Mouse (Mus musculus) adrenal gland, postnatal 10 days (tissue): ENCODE measurements around the gene Rab1a. TPM values are rescaled to one million over a fixed set of nuclear protein-coding genes. Genes with fewer than 3 reads are reported as not detected.

ENCODE experiments used
- DNase-seq: peaks from one replicate; pipeline ENCODE4 v3.0.0; 2021; ENCODE audit warnings: mixed read lengths
- total RNA-seq, 2 experiments: library from RNA; stranded (reverse); gene quantifications; 2 replicates each; pipeline ENCODE4 v1.2.3; 2021

The Rab1a gene
- total RNA-seq, 2 experiments from 2014 or later, result 153 to 156 TPM

GRCm38 (mm10) chr11:20247146-20247855 is 46.1 kb downstream of the Rab1a start:
- no peak for DNase-seq

- DNase-seq, result peak; percentile 36
Measured at GRCm38 (mm10) chr11:20248277-20248676, 47.0 kb downstream of the Rab1a start.

GRCm38 (mm10) chr11:20248840-20249239 is 47.6 kb downstream of the Rab1a start:
- DNase-seq, result peak; percentile 69

GRCm38 (mm10) chr11:20249296-20250110 is 48.3 kb downstream of the Rab1a start, which contains the start of gene Cep68:
Gene Cep68 (minus strand): TSS chr11:20249429.
- peak; percentile 96 for DNase-seq

GRCm38 (mm10) chr11:20250476-20251178 is 49.4 kb downstream of the Rab1a start:
- DNase-seq, result no peak

- DNase-seq, result no peak
Measured at GRCm38 (mm10) chr11:20253088-20253487, 51.9 kb downstream of the Rab1a start.

- no peak for DNase-seq
Measured at GRCm38 (mm10) chr11:20254791-20255190, 53.6 kb downstream of the Rab1a start.

- no peak for DNase-seq
Measured at GRCm38 (mm10) chr11:20262628-20263380, 61.6 kb downstream of the Rab1a start.

- DNase-seq, result no peak
Measured at GRCm38 (mm10) chr11:20269885-20270284, 68.7 kb downstream of the Rab1a start.

- no peak for DNase-seq
Measured at GRCm38 (mm10) chr11:20275974-20276373, 74.7 kb downstream of the Rab1a start.

Other genes starting within 250 kb of the Rab1a start
- 100 to 1,000 TPM; 102 to 107 TPM for gene Actr2, start 88.5 kb upstream of the Rab1a start, total RNA-seq
- 10 to 100 TPM; 29.6 to 39.8 TPM for gene Cep68, start 48.0 kb downstream of the Rab1a start, total RNA-seq
- gene Slc1a4, start 131.3 kb downstream of the Rab1a start, total RNA-seq, result 10 to 100 TPM in 1 of 2 experiments, 1 to 10 TPM in 1; 7.8 to 10.6 TPM